Mouse (Mus musculus) liver, adult 10 weeks (tissue): ENCODE measurements around the gene Gm21560. TPM values are rescaled to one million over a fixed set of nuclear protein-coding genes. Genes with fewer than 3 reads are reported as not detected.

Experiments used
- polyA plus RNA-seq: library from polyadenylated mRNA; stranded (reverse); fragments of 350-450 nt; fragmentation: Illumina TruSeq; extraction: RNeasy Lipid Tissue Mini Kit (QIAGEN cat#74804); gene quantifications from one replicate; pipeline ENCODE4 v1.2.3, GENCODE M21; 2014; ENCODE audit warnings: low read depth, low replicate concordance

Gm21560 gene
- polyA plus RNA-seq: not detected

DNA sequence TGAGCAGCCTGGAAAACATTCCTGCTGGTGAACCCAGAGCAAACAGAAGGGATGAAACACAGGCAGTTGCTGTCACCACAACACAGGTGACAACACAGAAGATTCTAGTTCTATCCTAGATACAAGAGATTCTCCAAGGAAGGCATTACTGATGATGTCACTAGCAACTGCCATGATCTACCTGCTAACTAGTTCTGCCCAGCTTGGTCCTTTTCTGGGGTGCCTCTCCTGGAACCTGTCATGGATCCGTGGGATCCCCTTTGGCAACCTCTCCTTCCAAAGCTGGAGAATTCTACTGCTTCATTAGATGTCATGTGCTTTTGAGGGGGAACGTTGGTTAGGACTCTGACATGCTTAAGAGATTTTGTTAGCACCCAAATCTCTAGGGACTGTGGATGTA, at the start of gene Gm21560:
Gm21560 (minus strand) TSS at position 101 of the 400 bp plus-strand sequence.

Other genes with a start within 250 kb of the Gm21560 start
- gene Gm3453, start 240.2 kb downstream of the Gm21560 start, polyA plus RNA-seq: not detected
- gene Gm6337, start 161.0 kb downstream of the Gm21560 start, polyA plus RNA-seq: not detected
- not detected for gene Gm8206, start 125.3 kb downstream of the Gm21560 start, polyA plus RNA-seq
- not detected for gene Gm3468, start 110.6 kb downstream of the Gm21560 start, polyA plus RNA-seq
- not detected for gene Gm3476, start 93.5 kb downstream of the Gm21560 start, polyA plus RNA-seq
- not detected for gene Gm3411, start 68.0 kb upstream of the Gm21560 start, polyA plus RNA-seq
- gene Gm21103, start 85.6 kb upstream of the Gm21560 start, polyA plus RNA-seq: not detected
- not detected for gene Gm3618, start 124.4 kb upstream of the Gm21560 start, polyA plus RNA-seq
- not detected for gene Gm16440, start 171.0 kb upstream of the Gm21560 start, polyA plus RNA-seq
- not detected for gene Gm3591, start 193.2 kb upstream of the Gm21560 start, polyA plus RNA-seq
- not detected for gene Gm3594, start 225.3 kb upstream of the Gm21560 start, polyA plus RNA-seq